Mouse (Mus musculus): Measurements from ENCODE around the gene Cd33. TPM values are rescaled to one million over a fixed set of nuclear protein-coding genes. Genes with fewer than 3 reads are reported as not detected.

Cd33 gene
- total and polyA plus RNA-seq, 2 experiments from 2014 or later = 1.5 to 2.1 TPM

DNA sequence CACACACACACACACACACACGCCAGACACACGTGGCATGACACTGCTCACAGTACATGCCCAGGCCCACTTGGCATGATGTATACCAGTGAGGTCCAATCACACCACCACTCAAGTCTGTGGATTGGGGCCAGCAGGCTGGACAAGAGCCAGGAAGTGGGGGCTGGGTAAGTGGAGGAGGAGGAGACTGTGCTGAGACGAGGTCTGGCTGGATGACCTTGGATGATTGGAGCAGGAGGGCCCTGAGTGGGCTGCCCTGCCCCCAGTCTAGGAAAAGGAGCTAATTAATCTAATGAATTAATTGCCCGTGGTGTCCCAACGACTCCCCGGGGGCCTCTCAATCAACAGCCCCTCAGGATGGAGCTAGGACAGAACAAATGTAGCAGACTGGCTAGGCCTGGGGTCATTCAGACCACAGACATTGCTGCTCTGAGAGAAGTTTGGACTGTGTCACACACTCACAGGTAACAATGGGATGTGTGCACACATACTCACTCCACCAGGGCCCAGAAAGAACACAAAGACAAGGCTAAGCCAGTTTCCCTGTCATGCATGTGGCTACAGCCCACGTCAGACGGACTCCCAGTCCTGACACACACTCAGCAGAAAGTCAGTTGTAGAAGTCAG is 62.0 kb downstream of the Cd33 start:
- Histone ChIP-seq H3K4me3 (ENCODE audit: low read depth, low read length) (no peak overlapping the region), H3K4me2 (ENCODE audit: low read depth, low read length, poor library complexity, severe bottlenecking) (no peak overlapping the region), H3K4me1 (ENCODE audit: insufficient read depth, low read length) (no peaks in the 10 kb centered on the region), H3K36me3 (ENCODE audit: insufficient read depth, low read length) (peaks cover 16% of the 10 kb centered on the region), H3K9me3 (ENCODE audit: low read length) (no peaks in the 10 kb centered on the region), H3K9ac (replicated peaks; ENCODE audit: low read length, poor library complexity, severe bottlenecking) (no peak overlapping the region), H3K27me3 (ENCODE audit: insufficient read depth, low read length) (no peaks in the 10 kb centered on the region), H3K27ac (ENCODE audit: low read depth, low read length) (no peak overlapping the region)
- TF ChIP-seq CTCF (IDR thresholded peaks at IDR 0.05) = no peak
- WGBS = 65% methylated on average over 8 of the region's 8 CpGs
- DNase-seq (ENCODE audit: low spot score) (peak; percentile 58), ATAC-seq (ENCODE audit: low FRiP score) (no peak)

DNA sequence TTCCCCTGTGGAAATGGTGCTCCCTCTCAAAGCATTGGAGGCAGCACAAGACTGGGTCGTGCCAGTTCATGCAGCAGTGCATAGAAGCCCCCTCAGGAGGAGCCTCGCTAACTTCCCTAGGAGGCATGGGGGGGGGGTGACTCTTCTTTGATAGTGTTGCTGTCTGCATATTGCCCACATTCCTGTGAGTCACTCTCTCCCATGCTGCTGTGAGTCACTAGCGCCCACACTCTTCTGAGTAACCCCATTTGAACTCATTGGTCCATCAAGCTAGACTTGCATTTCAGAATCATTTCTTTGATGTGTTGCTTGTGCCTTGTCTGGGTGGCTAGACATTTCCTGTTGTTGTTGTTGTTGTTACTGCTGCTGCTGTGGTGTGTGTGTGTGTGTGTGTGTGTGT is 63.0 kb downstream of the Cd33 start:
- WGBS = 56% methylated on average over 3 of the region's 3 CpGs
- TF ChIP-seq CTCF (IDR thresholded peaks at IDR 0.05) = no peak
- DNase-seq (ENCODE audit: low spot score) = no peak

DNA sequence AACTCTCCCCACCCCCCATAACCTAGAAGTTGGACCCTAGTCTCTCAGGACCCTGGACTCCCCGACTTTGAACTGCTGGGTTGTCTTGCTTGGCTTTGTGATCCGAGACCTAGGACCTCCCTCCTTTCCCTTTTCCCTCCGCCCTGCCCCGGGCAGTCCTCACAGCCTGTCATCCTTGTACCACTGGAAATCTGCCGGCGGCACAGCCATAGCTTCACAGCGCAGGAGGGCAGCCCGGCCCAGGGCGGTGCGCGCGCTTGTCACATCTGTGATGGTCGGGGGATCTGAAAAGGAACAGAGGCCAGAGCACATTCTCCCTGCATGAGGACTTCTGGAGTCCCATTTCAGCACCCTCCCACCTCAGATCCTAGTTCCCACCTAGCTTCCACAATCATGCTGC is 67.9 kb downstream of the Cd33 start:
- no peak overlapping the region for H3K4me3 ChIP-seq (ENCODE audit: low read depth, low read length)
- DNase-seq (ENCODE audit: low spot score) (no peak), ATAC-seq (ENCODE audit: low FRiP score) (no peak)
- no peaks in the 10 kb centered on the region for H3K4me1 ChIP-seq (ENCODE audit: insufficient read depth, low read length)
- H3K36me3 ChIP-seq (ENCODE audit: insufficient read depth, low read length) = peaks cover 28% of the 10 kb centered on the region
- no peak overlapping the region for H3K9ac ChIP-seq (replicated peaks; ENCODE audit: low read length, poor library complexity, severe bottlenecking)
- 17% methylated on average over 13 of the region's 13 CpGs for WGBS
- TF ChIP-seq CTCF (IDR thresholded peaks at IDR 0.05) = no peak
- H3K27ac ChIP-seq (ENCODE audit: low read depth, low read length) = no peak overlapping the region
- no peaks in the 10 kb centered on the region for H3K9me3 ChIP-seq (ENCODE audit: low read length)
- H3K27me3 ChIP-seq (ENCODE audit: insufficient read depth, low read length) = no peaks in the 10 kb centered on the region
- no peak overlapping the region for H3K4me2 ChIP-seq (ENCODE audit: low read depth, low read length, poor library complexity, severe bottlenecking)

More for the DNA sequence above, 63.0 kb downstream of the Cd33 start:
- H3K36me3 ChIP-seq (ENCODE audit: insufficient read depth, low read length) = peaks cover 16% of the 10 kb centered on the region
- no peak overlapping the region for H3K4me2 ChIP-seq (ENCODE audit: low read depth, low read length, poor library complexity, severe bottlenecking)
- no peak overlapping the region for H3K9ac ChIP-seq (replicated peaks; ENCODE audit: low read length, poor library complexity, severe bottlenecking)
- ATAC-seq (ENCODE audit: low FRiP score) = no peak
- no peaks in the 10 kb centered on the region for H3K4me1 ChIP-seq (ENCODE audit: insufficient read depth, low read length)
- H3K27ac ChIP-seq (ENCODE audit: low read depth, low read length) = no peak overlapping the region
- no peak overlapping the region for H3K4me3 ChIP-seq (ENCODE audit: low read depth, low read length)
- H3K9me3 ChIP-seq (ENCODE audit: low read length) = no peaks in the 10 kb centered on the region
- H3K27me3 ChIP-seq (ENCODE audit: insufficient read depth, low read length) = no peaks in the 10 kb centered on the region

DNA sequence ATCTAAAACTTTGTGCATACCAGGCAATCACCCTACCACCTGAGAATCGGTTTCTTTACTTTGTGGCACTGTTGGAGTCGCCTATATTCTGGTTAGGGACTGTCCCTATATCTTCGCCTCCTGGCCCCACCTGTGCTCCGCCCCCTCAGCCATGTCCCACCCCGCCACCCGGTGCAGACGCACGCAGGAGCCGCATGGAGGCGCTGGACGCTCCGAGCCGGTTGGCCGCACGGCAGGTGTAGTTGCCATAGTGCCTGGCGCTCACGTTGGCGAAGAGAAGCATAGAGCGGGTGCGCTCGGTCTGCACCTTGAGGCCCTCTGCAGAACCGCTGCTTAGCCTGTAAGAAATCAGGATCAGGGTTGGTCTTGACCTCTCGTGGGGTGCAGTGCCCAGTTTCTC is 68.5 kb downstream of the Cd33 start:
- H3K4me1 ChIP-seq (ENCODE audit: insufficient read depth, low read length) = no peaks in the 10 kb centered on the region
- H3K36me3 ChIP-seq (ENCODE audit: insufficient read depth, low read length) = peaks cover 28% of the 10 kb centered on the region
- no peak for DNase-seq (ENCODE audit: low spot score)
- no peak overlapping the region for H3K9ac ChIP-seq (replicated peaks; ENCODE audit: low read length, poor library complexity, severe bottlenecking)
- H3K9me3 ChIP-seq (ENCODE audit: low read length) = no peaks in the 10 kb centered on the region
- H3K4me3 ChIP-seq (ENCODE audit: low read depth, low read length) = no peak overlapping the region
- no peak overlapping the region for H3K4me2 ChIP-seq (ENCODE audit: low read depth, low read length, poor library complexity, severe bottlenecking)
- TF ChIP-seq CTCF (IDR thresholded peaks at IDR 0.05) = peak; percentile 53
- H3K27me3 ChIP-seq (ENCODE audit: insufficient read depth, low read length) = no peaks in the 10 kb centered on the region
- H3K27ac ChIP-seq (ENCODE audit: low read depth, low read length) = no peak overlapping the region
- ATAC-seq (ENCODE audit: low FRiP score) = peak; percentile 28; the same call in 1 of the 2 replicates
- 23% methylated on average over 23 of the region's 23 CpGs for WGBS

Other genes with a start within 250 kb of the Cd33 start
- gene Zfp715, start 231.1 kb downstream of the Cd33 start, total RNA-seq (2014; rRNA removed) = 25.8 and 33.1 TPM in 2 replicates
- gene Zfp715, start 231.1 kb downstream of the Cd33 start, polyA plus RNA-seq (2015; fragmentation: Nextera tagmentation; extraction: Ambion mirVana) = 16.5 and 17.1 TPM in 2 replicates
- gene Siglecf, start 193.1 kb downstream of the Cd33 start, total RNA-seq (2014; rRNA removed) = 0.09 and 0.22 TPM in 2 replicates
- 0.11 and 0.26 TPM in 2 replicates for gene Siglecf, start 193.1 kb downstream of the Cd33 start, polyA plus RNA-seq (2015; fragmentation: Nextera tagmentation; extraction: Ambion mirVana)
- gene Siglecg, start 136.2 kb downstream of the Cd33 start, total RNA-seq (2014; rRNA removed) = 0.05 TPM in 1 of 2 replicates, not detected in the other
- not detected in 2 replicates for gene Siglecg, start 136.2 kb downstream of the Cd33 start, polyA plus RNA-seq (2015; fragmentation: Nextera tagmentation; extraction: Ambion mirVana)
- not detected in 2 replicates for gene Lim2, start 116.8 kb downstream of the Cd33 start, total RNA-seq (2014; rRNA removed)
- not detected in 2 replicates for gene Lim2, start 116.8 kb downstream of the Cd33 start, polyA plus RNA-seq (2015; fragmentation: Nextera tagmentation; extraction: Ambion mirVana)
- gene Nkg7, start 107.4 kb downstream of the Cd33 start, total RNA-seq (2014; rRNA removed) = not detected in 2 replicates
- gene Nkg7, start 107.4 kb downstream of the Cd33 start, polyA plus RNA-seq (2015; fragmentation: Nextera tagmentation; extraction: Ambion mirVana) = 0.32 TPM in 1 of 2 replicates, not detected in the other
- gene Cldnd2, start 103.6 kb downstream of the Cd33 start, total RNA-seq (2014; rRNA removed) = not detected in 2 replicates
- gene Cldnd2, start 103.6 kb downstream of the Cd33 start, polyA plus RNA-seq (2015; fragmentation: Nextera tagmentation; extraction: Ambion mirVana) = not detected in 2 replicates
- gene Etfb, start 100.3 kb downstream of the Cd33 start, total RNA-seq (2014; rRNA removed) = 27.0 and 28.6 TPM in 2 replicates
- 94.0 and 97.8 TPM in 2 replicates for gene Etfb, start 100.3 kb downstream of the Cd33 start, polyA plus RNA-seq (2015; fragmentation: Nextera tagmentation; extraction: Ambion mirVana)
- gene Gm45233, start 100.3 kb downstream of the Cd33 start, total RNA-seq (2014; rRNA removed) = 1.7 and 6.6 TPM in 2 replicates
- 0.44 and 0.71 TPM in 2 replicates for gene Gm45233, start 100.3 kb downstream of the Cd33 start, polyA plus RNA-seq (2015; fragmentation: Nextera tagmentation; extraction: Ambion mirVana)
- gene Vsig10l, start 81.3 kb downstream of the Cd33 start, total RNA-seq (2014; rRNA removed) = 25.8 and 40.2 TPM in 2 replicates
- gene Vsig10l, start 81.3 kb downstream of the Cd33 start, polyA plus RNA-seq (2015; fragmentation: Nextera tagmentation; extraction: Ambion mirVana) = 29.0 and 29.7 TPM in 2 replicates
- gene Iglon5, start 54.4 kb downstream of the Cd33 start, total RNA-seq (2014; rRNA removed) = 54.7 and 72.4 TPM in 2 replicates
- gene Iglon5, start 54.4 kb downstream of the Cd33 start, polyA plus RNA-seq (2015; fragmentation: Nextera tagmentation; extraction: Ambion mirVana) = 7.8 and 7.9 TPM in 2 replicates
- gene 4931406B18Rik, start 38.5 kb downstream of the Cd33 start, total RNA-seq (2014; rRNA removed) = not detected in 2 replicates
- gene 4931406B18Rik, start 38.5 kb downstream of the Cd33 start, polyA plus RNA-seq (2015; fragmentation: Nextera tagmentation; extraction: Ambion mirVana) = not detected in 2 replicates
- 9.4 and 13.0 TPM in 2 replicates for gene Zfp658, start 17.8 kb upstream of the Cd33 start, total RNA-seq (2014; rRNA removed)
- 2.4 and 3.1 TPM in 2 replicates for gene Zfp658, start 17.8 kb upstream of the Cd33 start, polyA plus RNA-seq (2015; fragmentation: Nextera tagmentation; extraction: Ambion mirVana)
- gene Zfp719, start 35.2 kb upstream of the Cd33 start, total RNA-seq (2014; rRNA removed) = 13.9 and 15.5 TPM in 2 replicates
- gene Zfp719, start 35.2 kb upstream of the Cd33 start, polyA plus RNA-seq (2015; fragmentation: Nextera tagmentation; extraction: Ambion mirVana) = 4.9 and 5.5 TPM in 2 replicates
- gene Zfp819, start 62.7 kb upstream of the Cd33 start, total RNA-seq (2014; rRNA removed) = 1.3 and 1.6 TPM in 2 replicates
- gene Zfp819, start 62.7 kb upstream of the Cd33 start, polyA plus RNA-seq (2015; fragmentation: Nextera tagmentation; extraction: Ambion mirVana) = 0.23 and 0.49 TPM in 2 replicates
- gene Ceacam18, start 90.3 kb upstream of the Cd33 start, total RNA-seq (2014; rRNA removed) = not detected in 2 replicates
- gene Ceacam18, start 90.3 kb upstream of the Cd33 start, polyA plus RNA-seq (2015; fragmentation: Nextera tagmentation; extraction: Ambion mirVana) = not detected in 2 replicates
- not detected in 2 replicates for gene Siglece, start 115.7 kb upstream of the Cd33 start, total RNA-seq (2014; rRNA removed)
- 0.43 TPM in 1 of 2 replicates, not detected in the other for gene Siglece, start 115.7 kb upstream of the Cd33 start, polyA plus RNA-seq (2015; fragmentation: Nextera tagmentation; extraction: Ambion mirVana)
- gene Ctu1, start 127.6 kb upstream of the Cd33 start, total RNA-seq (2014; rRNA removed) = 36.7 and 40.4 TPM in 2 replicates
- 21.2 and 21.6 TPM in 2 replicates for gene Ctu1, start 127.6 kb upstream of the Cd33 start, polyA plus RNA-seq (2015; fragmentation: Nextera tagmentation; extraction: Ambion mirVana)
- gene Klk14, start 146.0 kb upstream of the Cd33 start, total RNA-seq (2014; rRNA removed) = not detected in 2 replicates
- not detected in 2 replicates for gene Klk14, start 146.0 kb upstream of the Cd33 start, polyA plus RNA-seq (2015; fragmentation: Nextera tagmentation; extraction: Ambion mirVana)
- gene Klk13, start 168.1 kb upstream of the Cd33 start, total RNA-seq (2014; rRNA removed) = 0.22 TPM in 1 of 2 replicates, not detected in the other
- 0.11 and 0.29 TPM in 2 replicates for gene Klk13, start 168.1 kb upstream of the Cd33 start, polyA plus RNA-seq (2015; fragmentation: Nextera tagmentation; extraction: Ambion mirVana)
- not detected in 2 replicates for gene Klk12, start 224.5 kb upstream of the Cd33 start, total RNA-seq (2014; rRNA removed)
- gene Klk12, start 224.5 kb upstream of the Cd33 start, polyA plus RNA-seq (2015; fragmentation: Nextera tagmentation; extraction: Ambion mirVana) = not detected in 2 replicates
- gene Klk11, start 230.2 kb upstream of the Cd33 start, total RNA-seq (2014; rRNA removed) = 0.19 TPM in 1 of 2 replicates, not detected in the other
- not detected in 2 replicates for gene Klk11, start 230.2 kb upstream of the Cd33 start, polyA plus RNA-seq (2015; fragmentation: Nextera tagmentation; extraction: Ambion mirVana)
- 0.66 TPM in 1 of 2 replicates, not detected in the other for gene Klk10, start 236.6 kb upstream of the Cd33 start, total RNA-seq (2014; rRNA removed)
- 0.28 TPM in 1 of 2 replicates, not detected in the other for gene Klk10, start 236.6 kb upstream of the Cd33 start, polyA plus RNA-seq (2015; fragmentation: Nextera tagmentation; extraction: Ambion mirVana)
- gene Klk9, start 247.5 kb upstream of the Cd33 start, total RNA-seq (2014; rRNA removed) = not detected in 2 replicates
- 0.15 TPM in 1 of 2 replicates, not detected in the other for gene Klk9, start 247.5 kb upstream of the Cd33 start, polyA plus RNA-seq (2015; fragmentation: Nextera tagmentation; extraction: Ambion mirVana)

Measured in midbrain, postnatal 0 days (tissue).